Mouse (Mus musculus): ENCODE measurements around the gene Crybb3.

DNA sequence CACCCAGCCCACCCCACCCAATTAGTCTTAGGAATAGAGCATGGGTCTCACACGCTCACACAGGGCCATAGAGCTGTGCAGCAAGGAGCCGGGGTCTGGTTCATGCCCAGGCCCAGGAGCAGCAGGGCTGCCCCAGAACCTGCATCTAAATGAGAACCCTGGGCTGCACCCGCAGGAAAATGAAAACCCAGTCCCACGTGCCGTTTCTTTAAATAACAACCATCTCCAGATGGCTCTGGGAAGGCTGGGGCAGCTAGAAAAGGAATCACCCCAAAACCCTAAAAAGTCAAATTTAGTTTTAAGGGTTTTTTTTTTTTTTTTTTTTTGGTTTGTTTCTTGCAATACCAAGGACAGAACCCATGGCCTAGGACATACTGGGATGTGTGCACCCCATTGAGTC lies 36.0 kb upstream of the Crybb3 start:
- TF ChIP-seq HCFC1 (IDR thresholded peaks at IDR 0.05; ENCODE audit: borderline replicate concordance, insufficient read depth, low read length), result no peak
- no peak for TF ChIP-seq CHD2 (IDR thresholded peaks at IDR 0.05; ENCODE audit: low read depth, low read length)
- TF ChIP-seq ZC3H11A (IDR thresholded peaks at IDR 0.05; ENCODE audit: borderline replicate concordance, low read depth, low read length), result no peak

All from ES-E14 (cell line).